Mouse (Mus musculus) kidney, postnatal 0 days (tissue): ENCODE data around the gene Vav2. TPM values are rescaled to one million over a fixed set of nuclear protein-coding genes. Genes with fewer than 3 reads are reported as not detected.
A peak's percentile ranks its signal among the peaks of the same experiment; 100 is the strongest.

Experiments
- ATAC-seq: fragments of 200-750 bp; cut with Nextera tagmentation; replicated peaks from 2 replicates; pipeline ENCODE4 v1.8.0; 2017; ENCODE audit warnings: low read depth, moderate number of reproducible peaks, moderate TSS enrichment, moderate library complexity; ENCODE audit not compliant: low FRiP score
- DNase-seq: peaks from one replicate; pipeline ENCODE4 v3.0.0-alpha.2; 2016; ENCODE audit warnings: low spot score
- H3K27ac ChIP-seq: fragments of 300-500 bp; sonication (generic); 2 replicates; pipeline ENCODE4 v1.5.1; 2014; ENCODE audit warnings: mild to moderate bottlenecking
- H3K27me3 ChIP-seq: fragments of 300-500 bp; sonication (generic); 2 replicates; pipeline ENCODE4 v1.6.1; 2014; ENCODE audit warnings: low read length, mixed read lengths; ENCODE audit not compliant: insufficient read depth
- H3K36me3 ChIP-seq: fragments of 300-500 bp; sonication (generic); 2 replicates; pipeline ENCODE4 v1.6.1; 2014; ENCODE audit warnings: low read length, mixed read lengths; ENCODE audit not compliant: insufficient read depth
- H3K4me1 ChIP-seq: fragments of 300-500 bp; sonication (generic); replicated peaks from 2 replicates; pipeline ENCODE4 v1.6.1; 2014; ENCODE audit warnings: antibody characterized with exemption, low read length, mixed read lengths; ENCODE audit not compliant: insufficient read depth
- H3K4me2 ChIP-seq: fragments of 300-500 bp; sonication (generic); 2 replicates; pipeline ENCODE4 v1.6.1; 2014; ENCODE audit warnings: mild to moderate bottlenecking, low read length, moderate library complexity, mixed read lengths
- H3K4me3 ChIP-seq: fragments of 300-500 bp; sonication (generic); replicated peaks from 2 replicates; pipeline ENCODE4 v1.5.1; 2014; ENCODE audit warnings: low read depth, low read length
- H3K9ac ChIP-seq: fragments of 300-500 bp; sonication (generic); 2 replicates; pipeline ENCODE4 v1.6.1; 2014; ENCODE audit warnings: low read depth, low read length
- H3K9me3 ChIP-seq: fragments of 300-500 bp; sonication (generic); replicated peaks from 2 replicates; pipeline ENCODE4 v1.6.1; 2016; ENCODE audit warnings: low read length, inconsistent platforms, mixed read lengths
- CTCF ChIP-seq: IDR thresholded peaks from 2 replicates; pipeline ENCODE4 v1.5.1; 2016; ENCODE audit warnings: antibody characterized with exemption, low read depth, mild to moderate bottlenecking, moderate library complexity
- WGBS: fragments of 180-500 bp; shearing (Covaris S2); extraction: QIAGEN DNeasy Blood & Tissue Kit; methylation state at CpG from one replicate; pipeline ENCODE4 v1.1.7; 2014; 5-methylcytosine and 5-hydroxymethylcytosine counted together
- polyA plus RNA-seq: library from polyadenylated mRNA; unstranded; fragments of >200 nt; fragmentation: Nextera tagmentation; extraction: Ambion mirVana; gene quantifications from 2 replicates; pipeline ENCODE4 v1.2.1, GENCODE M21; 2015

Vav2 gene
- polyA plus RNA-seq, 1 experiment from 2014 or later, result 4.7 TPM

GRCm38 (mm10) chr2:27460651-27461050, 33.8 kb upstream of the Vav2 start:
- WGBS, result 57% methylated on average over 9 of the region's 9 CpGs
- Histone ChIP-seq H3K36me3 (peaks cover 65% of the 10 kb centered on the region), H3K4me1 (no peaks in the 10 kb centered on the region), H3K9me3 (no peaks in the 10 kb centered on the region), H3K9ac (no peak overlapping the region), H3K4me2 (no peak overlapping the region), H3K27ac (no peak overlapping the region), H3K4me3 (no peak overlapping the region), H3K27me3 (no peaks in the 10 kb centered on the region)
- DNase-seq (no peak), ATAC-seq (no peak)
- no peak for TF ChIP-seq CTCF

- TF ChIP-seq CTCF, result no peak
- no peaks in the 10 kb centered on the region for H3K27me3 ChIP-seq
- H3K4me3 ChIP-seq, result no peak overlapping the region
- H3K4me1 ChIP-seq, result no peaks in the 10 kb centered on the region
- no peaks in the 10 kb centered on the region for H3K9me3 ChIP-seq
- ATAC-seq (no peak), DNase-seq (no peak)
- H3K36me3 ChIP-seq, result peaks cover 70% of the 10 kb centered on the region
- no peak overlapping the region for H3K27ac ChIP-seq
- no peak overlapping the region for H3K4me2 ChIP-seq
- no peak overlapping the region for H3K9ac ChIP-seq
- WGBS, result 84% methylated on average over 5 of the region's 5 CpGs
Measured at GRCm38 (mm10) chr2:27460163-27460562, 33.3 kb upstream of the Vav2 start.

- Histone ChIP-seq H3K9me3 (no peaks in the 10 kb centered on the region), H3K36me3 (peaks cover 73% of the 10 kb centered on the region), H3K4me2 (no peak overlapping the region), H3K27ac (no peak overlapping the region), H3K9ac (no peak overlapping the region), H3K27me3 (no peaks in the 10 kb centered on the region), H3K4me1 (no peaks in the 10 kb centered on the region), H3K4me3 (no peak overlapping the region)
- 78% methylated on average over 7 of the region's 7 CpGs for WGBS
- DNase-seq, result no peak
- TF ChIP-seq CTCF, result no peak
- no peak for ATAC-seq
Measured at GRCm38 (mm10) chr2:27459735-27460134, 32.9 kb upstream of the Vav2 start.

GRCm38 (mm10) chr2:27450226-27450625, 23.4 kb upstream of the Vav2 start:
- WGBS, result 87% methylated on average over 14 of the region's 14 CpGs
- Histone ChIP-seq H3K36me3 (peaks cover 76% of the 10 kb centered on the region), H3K27ac (no peak overlapping the region), H3K4me1 (no peaks in the 10 kb centered on the region), H3K9ac (no peak overlapping the region), H3K27me3 (no peaks in the 10 kb centered on the region), H3K4me2 (no peak overlapping the region), H3K4me3 (no peak overlapping the region), H3K9me3 (no peaks in the 10 kb centered on the region)
- no peak for TF ChIP-seq CTCF
- DNase-seq (no peak), ATAC-seq (no peak)

GRCm38 (mm10) chr2:27447782-27448181, 20.9 kb upstream of the Vav2 start:
- no peaks in the 10 kb centered on the region for H3K27me3 ChIP-seq
- no peak overlapping the region for H3K4me2 ChIP-seq
- 85% methylated on average over 5 of the region's 5 CpGs for WGBS
- ATAC-seq (no peak), DNase-seq (no peak)
- H3K36me3 ChIP-seq, result peaks cover 56% of the 10 kb centered on the region
- no peaks in the 10 kb centered on the region for H3K9me3 ChIP-seq
- no peaks in the 10 kb centered on the region for H3K4me1 ChIP-seq
- peak; percentile 45; the same call in 1 of the 2 replicates for TF ChIP-seq CTCF
- no peak overlapping the region for H3K9ac ChIP-seq
- no peak overlapping the region for H3K4me3 ChIP-seq
- H3K27ac ChIP-seq, result no peak overlapping the region

GRCm38 (mm10) chr2:27446812-27447211, 20.0 kb upstream of the Vav2 start:
- Histone ChIP-seq H3K9ac (no peak overlapping the region), H3K27me3 (no peaks in the 10 kb centered on the region), H3K4me3 (no peak overlapping the region), H3K27ac (no peak overlapping the region), H3K36me3 (peaks cover 48% of the 10 kb centered on the region), H3K4me1 (no peaks in the 10 kb centered on the region), H3K4me2 (no peak overlapping the region), H3K9me3 (no peaks in the 10 kb centered on the region)
- DNase-seq (no peak), ATAC-seq (no peak)
- 86% methylated on average over 8 of the region's 8 CpGs for WGBS
- no peak for TF ChIP-seq CTCF

- 95% methylated on average over 3 of the region's 3 CpGs for WGBS
- H3K36me3 ChIP-seq, result peaks cover 39% of the 10 kb centered on the region
- no peak for DNase-seq
Measured at GRCm38 (mm10) chr2:27445910-27446309, 19.1 kb upstream of the Vav2 start.

More at GRCm38 (mm10) chr2:27445910-27446309, 19.1 kb upstream of the Vav2 start:
- H3K27ac ChIP-seq, result no peak overlapping the region
- no peak overlapping the region for H3K9ac ChIP-seq
- no peak for ATAC-seq
- H3K9me3 ChIP-seq, result no peaks in the 10 kb centered on the region
- TF ChIP-seq CTCF, result no peak
- H3K4me2 ChIP-seq, result no peak overlapping the region
- no peak overlapping the region for H3K4me3 ChIP-seq
- H3K4me1 ChIP-seq, result no peaks in the 10 kb centered on the region
- no peaks in the 10 kb centered on the region for H3K27me3 ChIP-seq
